Mouse (Mus musculus) embryo, embryonic 11.5 days (tissue): ENCODE measurements around the gene Sptbn4.

Source experiments
- DNase-seq: peaks from one replicate; pipeline ENCODE4 v3.0.0-alpha.2; 2012; ENCODE audit warnings: low read depth, low spot score

Gene Sptbn4

GRCm38 (mm10) chr7:27384134-27384533 lies 63.4 kb downstream of the Sptbn4 start:
- DNase-seq, result no peak

- DNase-seq, result no peak
These were observed 64.3 kb downstream of the Sptbn4 start for GRCm38 (mm10) chr7:27383233-27383632.

GRCm38 (mm10) chr7:27381560-27381959 lies 65.9 kb downstream of the Sptbn4 start:
- no peak for DNase-seq

DNA sequence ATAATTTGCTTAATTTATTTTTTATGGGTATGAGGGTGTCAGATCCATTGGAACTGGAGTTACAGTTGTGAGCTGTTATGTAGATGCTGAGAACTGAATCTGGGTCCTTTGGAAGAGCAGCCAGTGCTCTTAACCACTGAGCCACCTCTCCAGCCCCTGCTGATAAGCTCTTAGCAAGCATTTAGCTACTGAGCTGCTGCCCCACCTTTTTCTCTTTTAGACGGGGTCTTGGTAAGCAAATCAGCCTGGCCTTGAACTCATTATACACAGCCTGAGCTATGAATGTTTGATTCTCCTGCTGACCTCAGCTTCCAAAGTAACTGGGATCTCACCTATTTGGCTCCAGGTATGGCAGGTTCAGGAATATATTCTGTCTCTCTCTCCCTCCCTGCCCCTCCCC lies 66.5 kb downstream of the Sptbn4 start:
- no peak for DNase-seq

- DNase-seq, result no peak
These were observed 67.7 kb downstream of the Sptbn4 start for GRCm38 (mm10) chr7:27379836-27380235.

GRCm38 (mm10) chr7:27378431-27378830 lies 69.1 kb downstream of the Sptbn4 start:
- DNase-seq, result no peak

DNA sequence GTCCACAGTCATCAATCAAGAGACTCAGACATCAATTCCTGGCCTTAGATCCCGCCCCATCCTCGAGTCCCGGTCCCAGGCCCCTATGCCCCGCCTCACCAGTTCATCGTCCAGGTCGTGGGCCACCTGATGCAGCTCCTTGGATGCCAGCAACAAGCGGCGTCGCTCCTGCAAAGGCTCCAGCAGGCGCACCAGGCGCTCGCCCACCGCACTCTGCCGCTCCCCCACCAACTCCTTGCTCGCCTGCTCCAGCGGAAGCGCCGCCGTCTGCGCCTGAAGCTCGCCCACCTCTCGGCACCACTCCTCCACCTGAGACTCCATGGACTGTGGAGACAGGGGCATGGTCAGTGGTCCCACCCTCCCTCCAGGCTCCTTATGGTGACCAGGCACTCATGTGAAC lies 72.2 kb downstream of the Sptbn4 start:
- no peak for DNase-seq

- DNase-seq, result no peak
These were observed 75.6 kb downstream of the Sptbn4 start for GRCm38 (mm10) chr7:27371715-27372462.

GRCm38 (mm10) chr7:27369111-27369510 lies 78.4 kb downstream of the Sptbn4 start:
- DNase-seq, result no peak

- no peak for DNase-seq
These were observed 79.5 kb downstream of the Sptbn4 start for GRCm38 (mm10) chr7:27367976-27368375.

GRCm38 (mm10) chr7:27366082-27366844 lies 81.2 kb downstream of the Sptbn4 start:
- DNase-seq, result no peak

- no peak for DNase-seq
These were observed 83.1 kb downstream of the Sptbn4 start for GRCm38 (mm10) chr7:27364379-27364778.

GRCm38 (mm10) chr7:27361283-27361946 lies 86.1 kb downstream of the Sptbn4 start:
- DNase-seq, result peak; percentile 100

- DNase-seq, result no peak
These were observed 86.7 kb downstream of the Sptbn4 start for GRCm38 (mm10) chr7:27360749-27361148.

- no peak for DNase-seq
These were observed 87.7 kb downstream of the Sptbn4 start for GRCm38 (mm10) chr7:27359706-27360358.

- DNase-seq, result no peak
These were observed 88.3 kb downstream of the Sptbn4 start for GRCm38 (mm10) chr7:27359162-27359561.

DNA sequence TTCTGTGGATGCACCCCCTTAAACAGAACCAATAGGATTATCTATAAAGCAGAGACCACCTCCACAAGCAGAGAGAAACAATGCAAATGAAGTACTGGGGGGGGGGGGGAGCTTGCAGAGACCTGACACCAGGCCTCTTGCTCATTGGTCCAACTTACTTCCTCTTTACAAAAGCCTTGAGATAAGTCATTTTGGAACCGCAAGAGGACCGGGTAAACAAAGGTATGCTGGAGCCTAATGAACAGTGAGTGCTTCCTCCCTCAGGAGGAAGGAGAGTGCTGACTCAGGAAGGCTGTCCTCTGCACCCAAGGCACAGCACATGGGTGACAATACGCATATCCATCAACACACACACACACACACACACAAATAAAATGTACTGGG lies 89.9 kb downstream of the Sptbn4 start:
- no peak for DNase-seq

- no peak for DNase-seq
These were observed 90.5 kb downstream of the Sptbn4 start, which contains the start of gene Gm20479 for GRCm38 (mm10) chr7:27356861-27357594. Gm20479 (minus strand) TSS chr7:27357419.

DNA sequence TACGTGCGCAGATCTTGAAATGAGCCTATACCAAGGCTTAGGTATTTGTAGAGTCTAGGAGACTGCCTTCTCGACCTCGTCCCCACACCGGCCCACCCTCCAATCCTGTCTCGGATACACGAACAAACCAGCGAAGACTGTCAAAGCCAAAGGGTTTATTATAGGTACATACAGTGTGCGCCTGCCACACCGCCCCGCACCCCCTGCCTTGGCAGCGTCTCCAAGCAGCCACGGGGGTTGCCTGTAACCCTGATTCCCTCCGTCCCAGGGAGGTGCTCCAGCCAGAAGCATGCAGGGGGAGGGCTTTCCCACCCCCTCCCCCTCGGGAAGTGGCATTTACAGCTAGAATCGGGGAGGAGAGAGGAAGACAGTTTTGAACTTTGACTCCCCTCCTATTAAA lies 91.2 kb downstream of the Sptbn4 start:
- DNase-seq, result no peak

DNA sequence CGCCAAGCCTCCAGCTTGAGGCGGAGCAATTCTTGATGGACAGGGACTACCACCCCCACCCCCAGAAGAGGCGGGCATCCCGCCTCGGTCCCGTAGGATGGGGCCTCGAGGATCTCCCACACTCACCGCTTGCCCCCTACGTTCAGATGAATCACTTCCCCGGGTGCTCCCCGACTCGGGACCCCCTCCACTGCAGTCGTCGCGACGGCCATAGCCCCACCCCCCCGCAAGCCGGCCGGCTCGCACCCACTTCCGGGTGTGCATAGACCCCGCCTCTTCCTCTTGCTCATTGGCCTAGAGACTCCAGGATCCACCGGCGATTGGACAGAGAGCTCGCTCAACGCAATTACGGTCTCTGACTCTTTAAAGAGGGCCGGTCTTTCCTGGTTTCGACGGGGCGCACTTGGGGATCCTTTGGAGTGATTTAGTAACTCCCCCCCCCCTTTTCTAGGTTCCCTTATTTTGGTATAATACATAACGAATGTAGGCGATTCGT lies 91.7 kb downstream of the Sptbn4 start, which contains the start of gene Shkbp1:
Gene Shkbp1 (minus strand): TSS at position 275 of the 496 bp plus-strand sequence.
- DNase-seq, result peak; percentile 76

- DNase-seq, result no peak
These were observed 92.2 kb downstream of the Sptbn4 start for GRCm38 (mm10) chr7:27355261-27355660.
